ENCODE assay signal across 18 mouse cellular contexts in genomic region chr7:58367384-58367783, GRCm38 (mm10).
"Had no signal": no experiment of that assay in that cellular context is flagged by ENCODE, and none has a peak within 500 bp of the region (broad histone marks: within the 10 kb centered on the region; RNA-seq: fewer than 3 reads in every experiment).

No protein-coding gene starts in this region.

- H3K9me3 ChIP-seq: liver, embryonic 15.5 days; lung, embryonic 15.5 days; megakaryocyte, embryonic 14.5 days; midbrain, embryonic 13.5 days; midbrain, embryonic 15.5 days; neural tube, embryonic 12.5 days; stomach, embryonic 15.5 days had no signal

- H3K4me3 ChIP-seq: liver, embryonic 15.5 days; lung, embryonic 15.5 days; megakaryocyte, embryonic 14.5 days; midbrain, embryonic 13.5 days; midbrain, embryonic 15.5 days; neural tube, embryonic 12.5 days; stomach, embryonic 15.5 days had no signal

- H3K27me3 ChIP-seq: liver, embryonic 15.5 days; lung, embryonic 15.5 days; megakaryocyte, embryonic 14.5 days; midbrain, embryonic 13.5 days; midbrain, embryonic 15.5 days; neural tube, embryonic 12.5 days; stomach, embryonic 15.5 days had no signal

- ATAC-seq: liver, postnatal 0 days; lung, postnatal 0 days; midbrain, embryonic 13.5 days; midbrain, embryonic 15.5 days had no signal

- DNase-seq: liver, postnatal 0 days; lung, adult 2 months; lung, postnatal 14 days; lung, postnatal 36 days; spleen, adult 18-20 months; thymus, adult 2 months; thymus, postnatal 25 days; thymus, postnatal 4 days had no signal

- H3K4me1 ChIP-seq: liver, embryonic 15.5 days; lung, embryonic 15.5 days; megakaryocyte, embryonic 14.5 days; midbrain, embryonic 13.5 days; midbrain, embryonic 15.5 days; neural tube, embryonic 12.5 days; stomach, embryonic 15.5 days had no signal

- H3K27ac ChIP-seq: liver, embryonic 15.5 days; lung, embryonic 15.5 days; macrophage; midbrain, embryonic 13.5 days; midbrain, embryonic 15.5 days; neural tube, embryonic 12.5 days; stomach, embryonic 15.5 days; stomach, postnatal 0 days had no signal

- H3K36me3 ChIP-seq: liver, embryonic 15.5 days; lung, embryonic 15.5 days; midbrain, embryonic 13.5 days; midbrain, embryonic 15.5 days; neural tube, embryonic 12.5 days; stomach, embryonic 15.5 days had no signal
